Mouse (Mus musculus): ENCODE results near the gene Gjb3.

DNA sequence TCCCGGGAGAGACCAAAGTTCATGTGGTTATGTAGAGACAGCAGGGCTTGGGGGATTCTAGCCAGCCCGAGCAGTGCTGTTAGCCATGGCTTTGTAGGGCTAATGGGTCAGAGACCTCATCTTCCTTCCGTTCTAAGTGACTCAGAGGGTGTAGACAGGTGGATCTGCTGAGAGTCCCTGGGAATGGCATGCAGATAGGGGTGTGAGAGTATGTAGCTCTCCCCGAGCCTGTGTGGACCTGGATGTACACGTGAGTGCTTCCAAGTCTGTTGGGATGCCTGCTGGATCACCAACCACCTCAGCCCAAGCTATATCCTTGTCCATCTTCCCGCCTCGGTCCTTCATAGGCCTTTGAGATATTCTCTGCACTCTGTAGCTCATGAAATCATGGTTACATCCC is 2.3 kb downstream of the Gjb3 start:
- TF ChIP-seq CTCF (IDR thresholded peaks at IDR 0.05; ENCODE audit: low read depth): no peak
- TF ChIP-seq EP300 (optimal IDR thresholded peaks at IDR 0.05): no peak

All from stomach, postnatal 0 days (tissue).